Mouse (Mus musculus) right cerebral cortex, postnatal 36 days (tissue): ENCODE results near the gene Ccpg1os.

Experiments used
- DNase-seq, 2 experiments: peaks; one replicate each; pipeline ENCODE4 v3.0.0; 2022; ENCODE audit warnings: low spot score in 2 of 2, mixed read lengths in 1 of 2

Gene Ccpg1os

DNA sequence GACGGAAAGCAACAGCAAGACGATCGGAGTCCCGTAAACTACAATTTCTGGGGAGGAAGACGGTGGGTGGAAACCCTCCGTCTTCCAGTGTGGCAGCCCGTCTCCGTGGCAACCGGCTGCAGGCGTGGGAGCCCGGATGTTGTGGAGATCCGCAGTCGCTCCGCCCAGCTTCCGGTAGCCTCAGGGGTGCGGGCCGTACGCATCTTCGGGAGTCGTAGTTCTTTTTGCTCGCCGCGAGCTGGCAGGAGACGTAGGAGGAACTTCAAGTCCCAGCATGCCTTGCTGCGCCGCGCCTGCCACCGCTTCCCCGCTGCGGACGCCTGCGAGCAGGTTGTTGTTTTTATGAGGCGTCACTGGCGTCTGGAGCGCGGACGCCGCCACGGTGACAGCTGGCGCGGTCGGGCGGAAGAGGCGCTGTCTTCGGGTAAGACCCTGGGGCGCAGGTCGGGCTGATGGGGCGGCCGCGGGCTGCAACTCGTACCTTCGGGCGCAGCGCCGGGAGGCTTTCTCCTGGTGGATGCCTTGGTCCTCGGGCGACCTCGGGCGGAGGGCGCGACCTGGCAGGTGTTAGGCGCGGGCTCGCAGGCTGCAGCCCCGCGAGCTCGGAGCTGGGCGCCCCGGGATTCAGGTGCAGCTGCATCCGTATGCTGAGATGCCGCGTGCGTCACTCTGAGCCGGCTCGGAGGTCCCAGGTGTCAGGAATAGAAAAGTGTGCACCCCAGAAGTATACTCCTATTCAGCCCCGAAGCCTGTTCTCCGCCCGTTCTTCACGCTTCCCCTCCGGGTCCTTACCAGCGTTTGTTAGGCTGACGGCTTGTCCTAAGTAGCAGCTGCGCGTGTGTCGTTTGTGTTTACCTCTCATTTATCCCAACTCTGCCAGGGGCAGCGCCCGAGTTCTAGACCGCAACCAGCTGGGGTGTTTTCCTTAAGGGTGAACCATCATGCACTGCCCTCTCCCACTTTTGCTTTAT, at the start of gene Ccpg1os, which contains the start of gene Ccpg1:
Gene Ccpg1os, minus strand, starts transcription at position 133 of the 971 bp plus-strand sequence.
Gene Ccpg1, plus strand, starts transcription at position 180 of the 971 bp plus-strand sequence.
- DNase-seq = peak; percentile 98 to 99

DNA sequence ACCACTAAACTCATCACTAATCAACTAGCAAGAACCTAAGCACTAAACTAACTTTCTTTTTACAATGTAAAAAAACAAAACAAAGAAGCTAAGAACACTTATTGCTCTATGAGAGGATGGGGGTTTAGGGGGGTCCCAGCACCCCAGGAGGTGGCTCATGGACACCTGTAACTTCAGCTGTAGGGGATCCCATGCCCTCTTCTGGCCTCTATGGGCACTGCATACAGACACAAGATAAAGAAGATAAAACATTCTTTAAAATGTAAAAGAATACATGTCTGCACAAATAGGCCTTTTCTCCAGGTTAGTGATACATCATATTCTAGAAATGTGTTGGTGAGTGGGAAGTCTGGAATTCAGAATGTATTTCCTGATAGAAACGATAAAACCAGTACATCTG, 48.2 kb upstream of the Ccpg1os start:
- no peak for DNase-seq

DNA sequence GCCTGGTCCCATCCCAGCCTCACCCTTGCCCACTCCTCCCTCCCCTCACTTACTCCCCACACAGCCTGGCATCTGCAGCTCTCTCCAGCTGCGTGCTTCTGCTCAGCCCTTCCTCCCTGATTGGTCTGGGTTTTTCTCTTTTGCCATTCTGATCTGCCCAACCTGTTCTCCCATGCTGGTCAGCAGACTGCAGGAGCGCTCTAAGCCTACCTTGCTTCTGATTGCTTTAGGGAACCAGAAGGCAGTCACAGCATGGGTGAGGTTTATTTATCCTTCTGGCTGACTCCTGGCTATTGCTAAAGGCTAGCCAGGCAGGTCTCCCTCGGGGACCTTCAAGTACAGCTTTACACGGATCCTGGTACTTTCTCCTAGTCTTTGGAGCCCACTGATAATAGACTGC, 46.2 kb upstream of the Ccpg1os start:
- DNase-seq = no peak

DNA sequence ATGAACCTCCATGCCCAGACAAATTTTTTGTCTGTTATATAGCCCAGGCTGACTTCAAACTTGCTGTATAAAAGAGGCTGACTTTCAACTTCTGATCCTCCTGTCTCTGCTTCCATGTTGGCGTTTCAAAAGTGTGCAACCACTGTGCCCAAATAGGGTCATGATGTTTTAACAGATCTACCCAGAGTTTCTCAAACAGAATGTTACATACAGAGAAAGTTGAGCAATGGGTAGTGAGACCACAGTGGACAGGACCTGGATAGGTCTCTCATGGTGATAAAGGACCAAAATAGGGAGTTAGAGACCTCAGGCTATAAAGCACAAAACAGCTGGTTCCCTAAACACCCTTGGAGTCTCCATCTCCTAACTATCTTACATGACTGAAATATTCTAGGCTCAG, 45.3 kb upstream of the Ccpg1os start:
- DNase-seq = no peak

DNA sequence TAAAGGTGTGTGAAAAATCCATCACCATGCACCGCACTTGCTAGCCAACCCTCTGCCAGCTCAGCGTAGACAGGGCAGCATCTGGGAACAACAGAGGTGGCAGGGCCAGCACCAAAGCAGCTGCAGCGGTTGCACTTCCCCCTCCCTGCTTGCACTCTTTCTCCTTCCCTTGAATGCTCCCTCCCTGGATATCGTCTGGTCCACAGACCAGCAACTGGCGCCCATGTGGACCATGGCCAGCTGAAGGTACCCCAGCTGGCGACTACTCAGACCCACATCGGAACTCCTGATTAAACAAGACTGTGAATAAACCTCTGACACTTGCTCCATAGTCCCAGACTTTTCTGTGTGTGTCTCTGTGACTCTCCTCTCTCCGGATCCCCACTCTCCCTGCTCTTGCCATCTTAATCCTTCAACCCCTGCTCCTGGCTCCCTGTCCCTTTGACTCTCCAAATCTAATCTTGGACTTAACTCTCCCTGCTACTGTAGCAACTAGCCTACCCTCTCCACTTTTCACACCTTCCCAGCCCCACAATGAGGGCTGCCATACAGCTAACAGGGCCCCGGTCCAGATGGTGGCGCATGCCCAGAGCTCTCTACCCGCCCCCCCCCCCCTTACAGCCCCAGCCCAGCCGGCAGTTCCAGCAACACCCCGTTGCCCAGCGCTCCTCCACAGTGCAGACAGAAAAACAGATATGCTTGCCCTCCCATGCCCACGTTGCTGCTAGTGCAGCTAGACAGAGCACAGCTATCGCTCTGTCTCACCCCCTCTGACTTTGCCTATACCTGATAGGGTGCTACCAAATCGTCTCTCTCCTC, 40.8 kb upstream of the Ccpg1os start:
- no peak for DNase-seq

DNA sequence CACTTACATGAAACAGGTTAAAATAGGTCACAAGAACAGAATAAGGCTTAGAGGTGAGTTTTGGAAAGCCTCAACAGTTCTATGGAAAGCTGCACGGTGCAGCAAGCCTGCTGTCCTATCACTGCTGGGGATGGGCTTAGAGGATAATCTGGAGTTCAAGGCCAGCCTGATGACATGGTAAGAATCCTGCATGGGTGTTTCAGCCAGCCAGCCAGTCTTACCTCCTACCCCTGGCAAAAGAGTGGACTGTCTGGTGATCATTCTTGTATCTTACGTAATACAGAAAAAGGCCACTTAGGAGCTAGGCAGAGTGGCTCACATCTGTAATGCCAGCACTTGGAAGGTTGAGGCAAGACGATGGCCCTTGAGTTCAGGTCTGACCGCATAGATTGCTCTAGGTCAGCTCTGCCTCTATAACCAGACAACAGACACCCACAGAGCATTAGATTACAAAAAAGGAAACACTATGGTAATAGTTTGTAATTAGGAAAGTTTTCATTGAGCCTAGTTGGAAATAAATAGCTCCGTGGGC, 35.5 kb upstream of the Ccpg1os start:
- no peak for DNase-seq

DNA sequence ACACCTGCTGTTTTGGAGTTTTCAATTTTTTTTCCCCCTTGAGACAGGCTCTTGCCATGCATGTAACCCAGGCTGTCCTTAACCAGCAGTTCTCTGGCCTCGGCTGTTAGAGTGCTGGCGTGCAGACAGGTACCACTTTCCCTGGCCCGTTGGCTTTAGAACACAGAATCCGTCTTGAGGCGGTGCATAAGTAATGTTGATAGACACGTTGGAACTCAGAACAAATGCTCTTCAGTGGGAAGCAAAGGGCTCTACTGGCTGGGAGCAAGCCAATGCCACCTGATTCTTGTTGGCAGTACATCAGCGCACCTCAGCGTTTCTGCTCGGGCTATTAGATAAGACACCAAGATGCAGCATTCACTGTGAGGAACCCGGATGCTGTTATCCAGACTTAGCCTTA, 34.7 kb upstream of the Ccpg1os start:
- DNase-seq = no peak

DNA sequence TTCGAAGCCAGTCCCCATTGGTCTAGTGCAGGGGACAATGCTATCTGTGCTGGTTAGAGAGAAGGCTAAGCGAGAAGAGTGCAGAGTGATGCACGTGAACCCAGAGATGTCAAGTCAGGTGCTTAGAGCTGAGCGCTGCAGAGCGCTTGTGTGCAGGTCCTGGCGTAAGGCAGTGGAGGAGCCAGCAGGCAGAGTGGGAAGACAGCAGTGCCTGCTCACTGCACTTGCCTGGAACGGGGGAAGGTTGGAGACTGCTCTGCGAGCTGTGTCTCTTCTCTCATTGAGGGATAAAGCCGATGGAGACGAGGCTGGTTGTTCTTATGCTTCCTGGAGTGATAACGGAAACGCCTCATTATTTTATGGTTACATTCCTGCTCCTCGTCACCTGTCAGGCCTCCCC, 29.5 kb upstream of the Ccpg1os start:
- DNase-seq = peak in 1 of 2 experiments; percentile 13

DNA sequence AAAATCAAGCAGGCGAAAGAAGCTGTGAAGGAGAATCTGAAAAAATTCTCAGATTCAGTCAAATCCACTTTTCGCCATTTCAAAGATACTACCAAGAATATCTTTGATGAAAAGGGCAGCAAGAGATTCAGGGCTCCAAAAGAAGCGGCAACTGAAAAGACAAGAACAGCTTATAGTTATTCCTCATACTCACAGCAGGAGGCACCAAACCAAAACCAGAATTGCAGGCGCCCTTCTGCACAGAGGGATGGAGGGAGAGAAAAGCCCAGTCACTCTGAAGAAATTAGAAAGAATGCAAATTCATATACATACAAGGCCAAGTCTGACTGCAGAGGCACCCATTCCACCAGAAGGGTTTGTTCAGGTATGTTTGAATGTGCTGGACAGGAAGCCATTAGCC, 27.4 kb upstream of the Ccpg1os start:
- no peak for DNase-seq

DNA sequence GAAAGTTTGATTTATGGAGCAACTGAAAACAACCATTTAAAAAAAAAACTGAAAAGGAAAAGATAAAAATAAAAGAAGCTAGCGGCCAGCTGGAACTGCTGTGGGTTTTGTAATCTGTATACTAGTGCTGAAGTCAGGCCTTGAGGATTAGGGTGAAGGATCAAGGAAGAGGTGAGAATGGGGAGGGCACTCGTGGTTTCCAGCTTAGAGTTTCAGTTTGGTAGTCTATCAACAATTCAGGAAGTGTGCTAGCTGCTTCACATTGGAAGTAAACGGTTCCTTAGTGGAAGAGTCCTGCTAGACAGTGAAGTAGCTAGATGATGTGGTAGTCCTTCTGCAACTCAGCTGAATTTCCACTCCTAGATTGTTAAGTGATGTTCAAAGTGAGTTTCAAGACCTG, 23.2 kb upstream of the Ccpg1os start:
- no peak for DNase-seq

DNA sequence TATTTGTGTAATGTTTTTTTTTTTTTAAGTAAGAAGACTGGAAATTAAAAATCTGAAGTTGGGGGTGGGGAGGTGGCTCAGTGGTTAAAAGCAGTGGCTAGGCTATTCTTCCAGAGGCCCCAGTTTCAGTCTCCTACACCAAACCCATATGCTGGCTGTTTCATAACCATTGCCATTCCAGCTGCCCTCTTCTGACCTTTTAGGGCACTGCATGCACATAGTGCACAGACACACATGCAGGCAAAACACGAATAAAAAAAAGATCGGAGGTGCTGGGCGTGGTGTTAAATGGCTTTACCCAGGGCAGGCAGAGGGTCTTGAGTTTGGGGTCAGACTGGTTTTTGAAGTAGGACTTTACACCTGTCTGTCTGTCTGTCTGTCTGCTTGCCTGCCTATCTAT, 21.0 kb upstream of the Ccpg1os start:
- DNase-seq = no peak

DNA sequence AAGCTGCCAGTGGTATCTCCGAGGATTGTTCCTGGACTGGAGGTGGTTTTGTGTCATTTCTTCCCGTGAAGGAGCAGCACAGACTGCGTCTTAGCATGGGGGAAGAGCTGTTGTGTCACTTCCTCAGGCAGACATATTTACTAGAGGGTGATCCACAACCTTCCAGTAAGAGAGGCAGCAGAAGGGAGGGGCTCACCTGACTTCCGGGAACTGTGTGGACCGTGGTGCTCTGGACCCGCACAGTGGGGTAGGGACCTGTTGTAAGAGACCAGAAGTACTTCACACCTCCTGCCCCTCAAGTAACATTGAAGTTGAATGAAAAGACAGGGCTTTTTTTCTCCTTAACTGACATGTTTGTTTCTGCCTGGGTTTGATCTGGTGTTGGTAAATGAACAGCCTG, 19.9 kb upstream of the Ccpg1os start:
- no peak for DNase-seq

DNA sequence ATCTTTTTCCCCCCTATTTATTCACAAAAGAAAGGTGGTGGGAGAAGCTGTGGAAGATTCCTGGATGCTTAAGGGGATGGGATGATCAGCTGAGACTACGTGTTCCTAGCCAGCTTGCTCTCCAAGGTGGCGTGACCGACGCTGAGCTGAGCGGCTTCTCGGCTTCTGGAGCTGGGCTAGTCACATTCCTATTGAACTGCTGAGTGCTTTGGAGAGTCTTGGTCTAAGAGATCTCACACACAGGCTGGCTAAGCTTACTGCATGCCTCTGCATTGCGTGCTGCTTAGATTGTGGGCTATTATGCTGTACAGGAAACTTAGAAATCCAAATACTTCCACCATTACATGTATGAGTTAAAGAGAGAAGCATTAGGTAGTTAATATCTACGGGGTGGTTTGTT, 18.9 kb upstream of the Ccpg1os start:
- no peak for DNase-seq

DNA sequence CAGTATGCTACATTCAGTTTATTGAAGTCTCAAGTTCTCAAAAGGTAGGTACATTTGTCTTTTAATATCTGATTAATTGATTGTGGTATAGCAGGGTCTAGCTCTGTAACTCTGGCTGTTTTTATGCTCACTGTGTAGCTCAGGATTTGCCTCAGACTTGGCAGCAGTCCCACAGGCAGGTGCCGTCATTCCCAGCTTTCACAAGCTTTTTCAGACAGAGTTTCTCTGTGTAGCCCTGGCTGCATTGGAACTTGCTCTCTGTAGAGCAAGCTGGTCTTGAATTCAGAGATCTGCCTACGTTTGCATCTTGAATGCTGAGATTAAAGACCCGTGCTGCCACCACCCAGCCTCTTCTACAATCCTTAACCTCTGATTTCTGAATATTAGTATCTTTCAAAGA, 17.0 kb upstream of the Ccpg1os start:
- no peak for DNase-seq

DNA sequence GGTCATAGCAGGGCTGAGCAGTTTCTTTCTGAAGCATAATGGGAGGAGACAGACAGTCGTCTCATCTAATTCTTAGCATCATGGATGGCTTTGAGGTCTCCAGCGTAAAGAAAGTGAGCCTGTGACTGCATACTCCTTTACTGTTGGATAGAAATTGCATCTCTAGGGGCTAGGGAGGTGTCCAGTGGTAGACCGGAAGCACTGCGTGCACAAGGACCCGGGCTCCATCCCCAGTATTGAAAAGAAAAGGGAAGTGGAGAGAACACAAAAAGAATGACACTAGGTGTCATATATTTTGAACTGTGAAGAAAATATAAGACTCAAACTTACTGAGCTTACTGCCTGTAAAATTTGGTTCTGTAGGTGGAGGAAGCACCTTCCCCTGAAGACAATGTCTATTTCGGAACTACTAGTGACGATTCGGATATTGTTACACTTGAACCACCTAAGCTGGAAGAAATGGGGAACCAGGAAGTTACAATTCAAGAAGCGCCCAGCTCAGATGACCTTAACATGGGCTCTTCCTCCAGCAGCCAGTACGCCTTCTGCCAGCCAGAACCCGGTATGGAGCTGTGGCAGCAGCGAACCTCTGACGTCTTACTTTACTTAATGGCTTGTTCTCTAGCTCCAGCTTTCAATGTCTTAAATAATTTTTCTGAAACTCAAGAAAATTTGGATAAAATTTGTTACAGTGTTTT, 16.3 kb upstream of the Ccpg1os start:
- DNase-seq = no peak

DNA sequence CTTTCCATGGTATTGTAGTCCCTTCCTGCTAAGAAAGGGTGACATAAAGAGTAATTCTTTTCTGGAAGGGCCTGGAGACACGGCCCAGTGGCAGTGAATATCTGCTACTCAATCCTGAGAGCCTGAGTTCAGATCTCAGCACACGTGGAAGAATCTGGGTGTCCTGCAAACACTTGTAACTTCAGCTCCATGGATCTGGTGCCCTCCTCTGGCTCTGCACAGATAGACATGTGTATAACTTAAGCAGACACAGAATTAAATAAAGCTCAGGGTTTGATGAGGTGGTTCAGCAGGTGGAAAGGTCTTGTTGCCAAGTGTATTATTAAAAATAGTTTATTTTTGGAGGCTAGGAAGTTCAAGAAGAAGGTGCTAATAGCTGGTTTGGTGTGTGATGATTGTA, 15.3 kb upstream of the Ccpg1os start:
- no peak for DNase-seq

DNA sequence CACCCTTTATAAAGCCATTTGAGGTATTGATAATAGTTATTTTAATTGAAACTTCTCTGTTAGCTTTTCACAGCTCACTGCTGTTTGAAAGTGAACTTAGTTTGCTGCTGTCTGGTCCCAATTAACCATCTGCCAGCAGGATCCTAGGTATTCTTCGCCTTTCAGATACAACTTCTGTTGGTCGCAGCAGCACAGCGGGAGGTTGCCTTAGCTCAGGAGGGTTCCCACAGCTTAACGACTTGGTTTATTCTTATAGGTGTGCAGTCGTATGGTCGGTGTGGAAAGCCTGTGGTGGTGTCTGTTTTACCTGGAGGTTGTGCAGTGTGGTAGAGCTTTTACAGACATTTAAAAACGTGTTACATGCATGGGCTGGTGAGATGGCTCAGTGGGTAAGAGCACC, 11.6 kb upstream of the Ccpg1os start:
- DNase-seq = no peak

DNA sequence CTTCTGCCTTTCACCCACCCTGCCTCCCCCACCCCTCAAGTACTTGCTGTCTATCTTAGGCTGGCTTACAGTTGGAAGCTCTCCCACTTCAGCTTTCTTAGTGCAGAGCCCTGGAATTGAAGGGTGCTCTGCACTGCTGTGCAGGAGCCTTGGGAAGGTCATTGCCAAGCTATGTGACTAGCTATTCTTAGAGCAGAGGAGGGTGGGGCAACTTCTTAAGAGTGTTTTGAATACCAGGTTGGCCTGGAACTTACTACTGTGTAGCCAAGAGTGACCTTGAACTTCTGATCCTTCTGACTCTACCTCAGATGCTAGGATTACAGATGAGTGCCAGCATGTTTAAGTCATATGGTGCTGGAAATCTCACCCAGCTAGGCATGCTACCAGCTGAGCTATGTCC, 11.0 kb upstream of the Ccpg1os start:
- no peak for DNase-seq

DNA sequence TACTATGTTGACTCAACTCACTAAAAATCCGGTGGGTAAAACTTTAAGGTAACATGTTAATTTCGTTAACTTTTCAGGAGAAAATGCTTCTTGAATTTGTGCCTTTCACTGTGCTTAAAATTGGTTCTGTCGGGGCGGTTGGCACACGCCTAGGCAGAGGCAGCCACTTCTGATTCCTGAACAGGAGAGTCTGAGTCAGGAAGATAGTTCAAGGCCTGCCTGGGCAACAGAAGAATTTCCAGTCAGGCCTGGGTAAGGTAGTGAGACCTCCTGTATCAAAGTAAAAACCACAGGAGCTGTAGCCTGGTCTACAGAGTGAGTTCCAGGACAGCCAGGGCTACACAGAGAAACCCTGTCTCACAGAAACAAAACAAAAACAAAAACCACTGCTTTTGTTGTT, 7.4 kb upstream of the Ccpg1os start:
- DNase-seq = no peak

DNA sequence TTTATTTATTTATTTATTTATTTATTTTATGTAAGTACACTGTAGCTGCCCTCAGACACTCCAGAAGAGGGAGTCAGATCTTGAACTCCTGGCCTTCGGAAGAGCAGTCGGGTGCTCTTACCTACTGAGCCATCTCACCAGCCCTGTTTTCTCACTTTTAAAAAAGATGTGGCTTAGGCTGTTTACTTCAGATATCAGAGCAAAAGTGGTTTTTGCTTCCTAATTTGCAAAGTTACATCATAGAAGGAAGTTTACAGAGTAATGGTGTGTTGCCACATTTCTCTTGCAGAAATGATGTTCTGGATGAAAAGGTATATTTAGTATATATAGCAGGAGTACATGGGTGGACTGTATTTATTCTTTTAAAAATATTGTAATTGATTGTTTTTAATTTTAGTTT, 6.2 kb upstream of the Ccpg1os start:
- no peak for DNase-seq

DNA sequence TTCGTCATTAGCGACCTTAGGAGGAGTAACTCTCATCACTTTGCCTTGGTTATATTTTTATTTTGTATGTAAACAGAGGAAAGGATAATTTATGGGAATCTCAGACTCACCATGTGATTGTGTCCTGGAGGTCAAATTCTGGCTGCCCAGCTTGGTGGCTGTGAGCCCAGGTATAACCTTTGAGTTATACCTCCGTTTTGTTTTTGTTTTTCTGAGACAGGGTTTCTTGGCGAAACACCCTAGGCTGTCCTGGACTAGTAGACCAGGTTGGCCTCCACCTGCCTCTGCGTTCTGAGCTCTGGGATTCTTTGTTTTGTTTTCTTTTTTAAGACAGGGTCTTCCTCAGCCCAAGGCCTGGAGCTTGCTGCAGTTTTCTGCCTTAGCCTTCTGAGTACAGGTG, 3.5 kb upstream of the Ccpg1os start:
- DNase-seq = no peak

DNA sequence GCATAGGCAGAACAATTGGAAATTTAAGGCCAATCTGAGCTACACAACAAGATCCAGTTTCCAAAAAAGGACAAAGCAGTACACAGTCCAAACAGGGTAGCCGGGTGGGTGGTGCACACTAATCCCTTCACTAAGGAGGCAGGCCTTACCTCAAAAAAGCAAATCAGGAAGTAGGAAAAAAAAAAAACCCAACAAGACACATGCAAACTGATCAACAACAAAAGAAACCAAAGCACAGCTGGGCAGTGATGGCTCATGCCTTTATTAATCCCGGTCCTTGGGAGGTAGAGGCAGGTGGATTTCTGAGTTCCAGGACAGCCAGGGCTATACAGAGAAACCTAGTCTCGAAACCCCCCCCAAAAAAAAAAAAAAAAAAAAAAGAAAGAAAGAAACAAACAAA, 2.5 kb upstream of the Ccpg1os start:
- DNase-seq = no peak
